Mouse (Mus musculus) ovary, adult 10 weeks (tissue): ENCODE data around the gene Loxl3. TPM values are rescaled to one million over a fixed set of nuclear protein-coding genes. Genes with fewer than 3 reads are reported as not detected.

Source experiments
- polyA plus RNA-seq: library from polyadenylated mRNA; stranded (reverse); fragments of 350-450 nt; fragmentation: Illumina TruSeq; extraction: RNeasy Lipid Tissue Mini Kit (QIAGEN cat#74804); gene quantifications from one replicate; pipeline ENCODE4 v1.2.3, GENCODE M21; 2014

Loxl3 gene
- polyA plus RNA-seq, result 3.5 TPM

DNA sequence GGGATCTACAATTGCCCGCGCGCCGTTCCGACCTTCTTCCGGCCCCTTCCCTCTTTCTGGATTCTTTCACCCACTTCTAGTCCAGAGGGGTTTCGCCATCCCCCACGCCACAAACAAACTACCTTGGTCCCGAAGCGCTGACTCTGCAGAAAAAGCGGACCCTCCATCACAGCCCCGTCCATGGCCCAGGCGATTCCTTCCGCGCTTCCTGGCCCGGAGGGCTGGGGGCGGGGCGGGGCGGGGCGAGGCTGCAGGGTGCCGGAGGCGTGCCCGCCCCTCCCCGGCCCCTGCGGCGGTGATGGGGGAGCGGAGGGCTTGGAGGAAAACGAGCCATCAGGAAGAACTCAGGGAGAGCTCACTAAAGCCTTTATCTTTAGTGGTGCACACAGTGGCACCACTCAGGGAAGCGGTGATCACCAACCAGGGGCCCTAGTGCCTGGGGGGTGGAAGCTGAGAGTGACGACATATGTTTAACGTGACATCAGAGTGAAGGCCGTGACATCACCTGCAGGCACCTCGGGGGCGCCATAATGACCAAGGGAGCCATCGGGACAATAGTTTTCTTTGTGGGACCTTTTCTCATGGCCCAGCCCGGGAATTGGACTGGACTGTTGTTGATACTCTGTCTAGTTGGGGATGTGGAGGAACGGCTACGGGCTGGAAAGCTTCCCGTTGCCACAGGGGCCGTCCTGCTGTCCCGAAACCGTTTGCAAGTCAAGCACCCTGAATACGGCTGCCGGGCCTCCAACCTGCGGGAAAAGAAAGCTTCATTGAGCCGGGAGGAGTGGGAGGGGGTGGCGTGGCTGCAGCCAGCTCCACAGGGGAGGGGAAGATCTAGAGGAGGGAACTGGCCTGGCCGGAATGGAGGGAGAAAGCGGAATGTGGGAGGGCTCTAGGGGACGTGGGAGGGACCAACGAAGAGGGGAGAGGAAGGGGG, at the start of gene Loxl3, which contains the start of gene Dok1:
Loxl3 (plus strand) TSS at position 925 of the 937 bp plus-strand sequence.
Dok1 (minus strand) TSS at position 223 of the 937 bp plus-strand sequence.

GRCm38 (mm10) chr6:83054074-83054851, 20.3 kb downstream of the Loxl3 start, which contains the start of gene Aup1:
Gene Aup1, plus strand, starts transcription at chr6:83054521.

DNA sequence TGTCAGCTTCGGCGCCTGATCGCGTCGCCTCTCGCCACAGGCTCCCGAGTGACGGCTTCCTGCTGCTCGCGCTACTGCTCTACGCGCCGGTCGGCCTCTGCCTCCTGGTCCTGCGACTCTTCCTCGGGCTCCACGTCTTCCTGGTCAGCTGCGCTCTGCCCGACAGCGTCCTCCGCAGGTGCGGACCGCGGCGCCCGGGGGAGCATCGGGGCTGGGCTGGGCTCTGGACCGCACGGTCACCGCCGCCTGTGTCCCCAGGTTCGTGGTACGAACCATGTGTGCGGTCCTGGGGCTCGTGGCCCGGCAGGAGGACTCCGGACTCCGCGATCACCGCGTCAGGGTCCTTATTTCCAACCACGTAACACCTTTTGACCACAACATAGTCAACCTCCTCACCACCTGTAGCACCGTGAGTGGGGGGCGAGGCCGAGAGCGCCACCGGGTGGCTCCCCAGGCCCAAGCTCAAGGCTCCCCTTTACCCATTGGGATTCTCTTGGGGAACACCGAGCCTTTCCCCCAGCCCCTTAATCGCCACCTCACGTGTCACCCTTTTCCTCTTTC, 21.0 kb downstream of the Loxl3 start, which contains the start of gene Htra2:
Htra2 (minus strand) TSS at position 403 of the 561 bp plus-strand sequence.

DNA sequence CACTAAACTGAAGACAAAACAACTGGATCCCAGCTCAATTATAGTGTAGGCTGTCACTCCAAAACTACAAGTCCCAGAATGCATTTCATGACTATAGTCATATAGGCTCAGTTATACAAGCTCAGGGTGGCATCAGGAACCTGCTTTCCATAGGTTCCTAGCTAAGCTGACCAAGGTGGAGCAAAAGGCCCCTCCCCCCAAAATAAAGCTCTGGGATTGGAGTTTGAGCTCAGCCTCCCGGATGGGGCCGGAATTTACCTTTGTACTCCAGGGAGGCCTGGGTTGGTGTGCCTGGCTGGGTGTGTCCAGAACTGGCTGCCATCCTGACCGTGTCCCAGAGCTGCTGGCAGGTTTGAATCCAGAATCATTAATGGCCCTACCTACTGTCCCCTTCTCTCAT, 23.8 kb downstream of the Loxl3 start, which contains the start of gene Dqx1:
Dqx1 (plus strand) TSS at position 55 of the 400 bp plus-strand sequence.

DNA sequence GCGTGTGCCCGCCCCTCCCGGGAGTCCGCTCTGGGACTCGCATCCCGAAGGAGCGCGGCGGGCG, 36.1 kb downstream of the Loxl3 start, which contains the start of gene Tlx2:
Tlx2 (minus strand) TSS at position 47 of the 64 bp plus-strand sequence.

GRCm38 (mm10) chr6:83077630-83078323, 43.8 kb downstream of the Loxl3 start, which contains the start of gene Pcgf1:
Gene Pcgf1, plus strand, starts transcription at chr6:83077869.

DNA sequence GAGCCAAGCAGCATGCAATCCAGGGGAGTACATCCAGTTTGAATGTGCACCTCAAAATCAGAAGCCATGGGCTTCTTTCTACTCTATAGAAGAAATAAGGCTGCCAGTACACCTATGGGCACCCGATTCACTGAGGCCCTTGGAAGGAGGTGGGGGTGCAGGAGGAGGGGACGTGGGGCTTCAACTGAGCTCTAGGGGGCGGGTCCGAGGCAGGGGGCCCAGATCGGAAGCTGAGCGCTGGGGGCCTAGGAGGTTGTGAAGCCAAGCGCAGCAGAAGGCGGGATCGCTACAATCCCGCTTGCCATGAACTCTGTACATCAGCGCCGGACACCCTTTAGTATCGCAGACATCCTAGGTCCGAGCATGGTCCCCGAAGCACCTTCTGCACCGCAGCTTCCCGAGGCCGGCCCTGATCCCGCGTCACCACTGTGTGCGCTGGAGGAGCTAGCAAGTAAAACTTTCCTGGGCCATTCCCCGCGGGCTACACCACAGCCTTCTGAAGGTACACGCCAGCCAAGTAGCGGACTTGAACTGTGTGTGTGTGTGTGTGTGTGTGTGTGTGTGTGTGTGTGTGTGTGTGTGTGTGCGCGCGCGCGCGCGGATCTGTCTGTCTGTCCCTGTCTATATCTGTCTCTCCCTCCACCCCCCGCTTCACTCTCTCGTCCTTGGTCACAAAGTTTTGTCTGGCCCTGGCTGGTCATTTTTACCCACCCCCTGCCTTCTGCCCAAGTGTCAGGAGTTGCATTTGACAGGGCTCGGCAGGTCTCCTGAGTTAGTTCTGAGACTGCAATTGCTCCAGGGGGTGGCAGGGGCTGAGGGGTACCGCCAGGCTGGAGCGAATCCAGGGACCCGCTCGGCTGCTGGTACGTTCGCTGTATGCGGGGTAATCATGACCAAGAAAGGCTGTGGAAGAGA, 52.4 kb downstream of the Loxl3 start, which contains the start of gene Lbx2:
Lbx2 (plus strand) TSS at position 247 of the 915 bp plus-strand sequence.

DNA sequence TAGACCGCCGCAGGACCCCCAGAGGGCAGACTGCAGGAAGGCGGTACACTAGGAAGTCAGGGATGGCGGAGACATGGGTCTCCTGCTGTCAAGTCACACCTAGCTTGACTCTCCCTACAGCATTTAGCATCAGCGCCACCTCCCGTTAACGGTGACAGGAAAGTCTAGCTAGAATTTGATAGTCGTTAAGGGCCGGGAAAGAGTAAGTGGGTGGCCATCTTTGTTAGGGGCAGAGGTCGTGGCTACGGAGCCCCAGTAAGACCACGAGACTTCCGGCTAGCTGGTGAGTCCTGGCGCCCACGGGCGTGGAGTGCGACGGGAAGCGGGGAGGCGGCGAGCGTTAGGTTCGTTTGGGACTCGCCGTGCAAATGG, 67.3 kb downstream of the Loxl3 start, which contains the start of the genes Ccdc142 and Gm42688:
Ccdc142 (plus strand) TSS at position 286 of the 372 bp plus-strand sequence.
Gm42688 (plus strand) TSS at position 302 of the 372 bp plus-strand sequence.

Other genes with a start within 250 kb of the Loxl3 start
- gene Sema4f, start 94.4 kb upstream of the Loxl3 start, polyA plus RNA-seq, result not detected
- gene M1ap, start 87.3 kb upstream of the Loxl3 start, polyA plus RNA-seq, result not detected
- gene Dok1, start 702 bp upstream of the Loxl3 start, polyA plus RNA-seq, result not detected
- 4.6 TPM for gene Aup1, start 20.3 kb downstream of the Loxl3 start, polyA plus RNA-seq
- 2.6 TPM for gene Htra2, start 21.1 kb downstream of the Loxl3 start, polyA plus RNA-seq
- gene Dqx1, start 23.7 kb downstream of the Loxl3 start, polyA plus RNA-seq, result not detected
- not detected for gene Tlx2, start 36.1 kb downstream of the Loxl3 start, polyA plus RNA-seq
- gene Pcgf1, start 43.7 kb downstream of the Loxl3 start, polyA plus RNA-seq, result 4.1 TPM
- not detected for gene Lbx2, start 52.2 kb downstream of the Loxl3 start, polyA plus RNA-seq
- gene Ccdc142, start 67.4 kb downstream of the Loxl3 start, polyA plus RNA-seq, result not detected
- 1.2 TPM for gene Gm42688, start 67.4 kb downstream of the Loxl3 start, polyA plus RNA-seq
- gene Mrpl53, start 74.9 kb downstream of the Loxl3 start, polyA plus RNA-seq, result 26.1 TPM
- 3.6 TPM for gene Mogs, start 81.3 kb downstream of the Loxl3 start, polyA plus RNA-seq
- 1.7 TPM for gene Wbp1, start 87.4 kb downstream of the Loxl3 start, polyA plus RNA-seq
- not detected for gene Ino80b, start 91.3 kb downstream of the Loxl3 start, polyA plus RNA-seq
- gene Rtkn, start 101.3 kb downstream of the Loxl3 start, polyA plus RNA-seq, result not detected
- gene Wdr54, start 122.2 kb downstream of the Loxl3 start, polyA plus RNA-seq, result 0.40 TPM
- gene 1700003E16Rik, start 122.2 kb downstream of the Loxl3 start, polyA plus RNA-seq, result not detected
- gene Dctn1, start 131.7 kb downstream of the Loxl3 start, polyA plus RNA-seq, result 10.8 TPM
- gene Slc4a5, start 185.7 kb downstream of the Loxl3 start, polyA plus RNA-seq, result 0.34 TPM